Mouse (Mus musculus) CH12.LX (cell line): ENCODE results near the gene Nedd8. TPM values are rescaled to one million over a fixed set of nuclear protein-coding genes. Genes with fewer than 3 reads are reported as not detected.

Experiments used
- DNase-seq: peaks from one replicate; pipeline ENCODE4 v3.0.0-alpha.2; 2013; ENCODE audit errors: extremely low read depth
- H3K27ac ChIP-seq: 2 replicates; pipeline ENCODE4 v1.5.1; 2012; ENCODE audit warnings: low read depth, mild to moderate bottlenecking, control low read depth, moderate library complexity; ENCODE audit not compliant: insufficient read depth
- H3K27me3 ChIP-seq: replicated peaks from 2 replicates; pipeline ENCODE3; 2012; ENCODE audit warnings: inconsistent platforms
- H3K36me3 ChIP-seq, 2 experiments: replicated peaks in 1 of 2; 2 replicates each; pipeline versions ENCODE3 to v1.6.1; 2012; ENCODE audit warnings: inconsistent platforms in 1 of 2, low read length in 1 of 2, mild to moderate bottlenecking in 1 of 2, mixed read lengths in 1 of 2, moderate library complexity in 1 of 2; ENCODE audit not compliant: control insufficient read depth in 1 of 2, insufficient read depth in 1 of 2
- H3K4me1 ChIP-seq, 2 experiments: 2 replicates each; pipeline ENCODE4 v1.6.1; 2012; ENCODE audit warnings: inconsistent platforms in 1 of 2, moderate library complexity in 1 of 2; ENCODE audit not compliant: insufficient read depth in 2 of 2, control insufficient read depth in 1 of 2
- H3K4me2 ChIP-seq: 2 replicates; pipeline ENCODE4 v1.6.1; 2012; ENCODE audit warnings: low read depth, mild to moderate bottlenecking, control low read depth; ENCODE audit not compliant: poor library complexity, insufficient read depth, severe bottlenecking
- H3K4me3 ChIP-seq, 3 experiments: fragments of 150-350 bp in 1 of 3; sonication (generic) in 1 of 3; replicated peaks in 1 of 3; 2 replicates each; pipeline versions ENCODE3 to v1.5.1; 2011 to 2012; ENCODE audit warnings: low read depth in 2 of 3, low read length in 2 of 3, mild to moderate bottlenecking in 2 of 3, moderate library complexity in 2 of 3, control low read depth in 1 of 3, improper control_type of control experiment in 1 of 3, inconsistent platforms in 1 of 3, mixed read lengths in 1 of 3; ENCODE audit not compliant: poor library complexity in 1 of 3
- H3K79me2 ChIP-seq: replicated peaks from 2 replicates; pipeline ENCODE4 v1.6.1; 2012; ENCODE audit warnings: mild to moderate bottlenecking, moderate library complexity; ENCODE audit not compliant: control insufficient read depth, poor library complexity, insufficient read depth, severe bottlenecking; ENCODE audit errors: extremely low read depth
- H3K9ac ChIP-seq: 2 replicates; pipeline ENCODE4 v1.6.1; 2012; ENCODE audit warnings: low read depth, mild to moderate bottlenecking, control low read depth, moderate library complexity; ENCODE audit not compliant: insufficient read depth
- H3K9me3 ChIP-seq: replicated peaks from 2 replicates; pipeline ENCODE3; 2012; ENCODE audit warnings: low read length, inconsistent platforms, mixed read lengths
- BHLHE40 ChIP-seq: IDR thresholded peaks from 2 replicates; pipeline ENCODE4 v1.6.1; 2011; ENCODE audit warnings: mild to moderate bottlenecking, low read depth, low read length, improper control_type of control experiment
- CHD2 ChIP-seq: IDR thresholded peaks from 2 replicates; pipeline ENCODE4 v1.6.1; 2011; ENCODE audit warnings: low read length, improper control_type of control experiment
- CTCF ChIP-seq, 2 experiments: IDR thresholded peaks in 1 of 2; conservative IDR thresholded peaks in 1 of 2; 2 replicates each; pipeline ENCODE4 v1.5.1; 2011 to 2012; ENCODE audit warnings: low read depth in 2 of 2, low read length in 2 of 2, improper control_type of control experiment in 1 of 2, inconsistent platforms in 1 of 2, mild to moderate bottlenecking in 1 of 2, moderate library complexity in 1 of 2
- E2F4 ChIP-seq: IDR thresholded peaks from 2 replicates; pipeline ENCODE4 v1.6.1; 2011; ENCODE audit warnings: low read depth, low read length, improper control_type of control experiment; ENCODE audit not compliant: insufficient replicate concordance
- EP300 ChIP-seq: IDR thresholded peaks from 2 replicates; pipeline ENCODE4 v1.6.1; 2011; ENCODE audit warnings: low read length, improper control_type of control experiment
- ETS1 ChIP-seq: conservative IDR thresholded peaks from 2 replicates; pipeline ENCODE4 v1.6.1; 2012; ENCODE audit warnings: low read depth, mild to moderate bottlenecking, inconsistent platforms, low read length, improper control_type of control experiment, moderate library complexity
- GABPA ChIP-seq: IDR thresholded peaks from 2 replicates; pipeline ENCODE4 v1.6.1; 2012; ENCODE audit warnings: low read depth, low read length, improper control_type of control experiment, inconsistent platforms; ENCODE audit not compliant: insufficient replicate concordance
- HCFC1 ChIP-seq: IDR thresholded peaks from 2 replicates; pipeline ENCODE4 v1.6.1; 2012; ENCODE audit warnings: low read depth, mild to moderate bottlenecking, inconsistent platforms, low read length, improper control_type of control experiment
- IRF4 ChIP-seq: IDR thresholded peaks from 2 replicates; pipeline ENCODE4 v1.6.1; 2014; ENCODE audit warnings: low read depth, mild to moderate bottlenecking, inconsistent platforms, low read length, improper control_type of control experiment
- JUND ChIP-seq: conservative IDR thresholded peaks from 2 replicates; pipeline ENCODE4 v1.6.1; 2011; ENCODE audit warnings: low read depth, low read length, improper control_type of control experiment
- KAT2A ChIP-seq: IDR thresholded peaks from 2 replicates; pipeline ENCODE4 v1.6.1; 2012; ENCODE audit warnings: low read length, improper control_type of control experiment, inconsistent platforms; ENCODE audit not compliant: insufficient replicate concordance
- MAX ChIP-seq: IDR thresholded peaks from 2 replicates; pipeline ENCODE4 v1.6.1; 2011; ENCODE audit warnings: low read length, improper control_type of control experiment
- MAZ ChIP-seq: IDR thresholded peaks from 2 replicates; pipeline ENCODE4 v1.6.1; 2012; ENCODE audit warnings: low read depth, mild to moderate bottlenecking, inconsistent platforms, low read length, improper control_type of control experiment, moderate library complexity
- MEF2A ChIP-seq: IDR thresholded peaks from 2 replicates; pipeline ENCODE4 v1.6.1; 2014; ENCODE audit warnings: low read depth, mild to moderate bottlenecking, inconsistent platforms, low read length, improper control_type of control experiment, borderline replicate concordance
- MXI1 ChIP-seq: IDR thresholded peaks from 2 replicates; pipeline ENCODE4 v1.6.1; 2011; ENCODE audit warnings: mild to moderate bottlenecking, low read depth, low read length, improper control_type of control experiment
- MYC ChIP-seq: IDR thresholded peaks from 2 replicates; pipeline ENCODE4 v1.6.1; 2011; ENCODE audit warnings: low read depth, mild to moderate bottlenecking, improper control_type of control experiment, low read length
- NELFE ChIP-seq: IDR thresholded peaks from 2 replicates; pipeline ENCODE4 v1.6.1; 2011; ENCODE audit warnings: low read depth, low read length, improper control_type of control experiment
- NRF1 ChIP-seq: IDR thresholded peaks from 2 replicates; pipeline ENCODE4 v1.6.1; 2014; ENCODE audit warnings: low read depth, mild to moderate bottlenecking, inconsistent platforms, low read length, improper control_type of control experiment, moderate library complexity
- PAX5 ChIP-seq: IDR thresholded peaks from 2 replicates; pipeline ENCODE4 v1.6.1; 2012; ENCODE audit warnings: low read length, inconsistent platforms, mixed read lengths
- POLR2AphosphoS2 ChIP-seq: IDR thresholded peaks from 2 replicates; pipeline ENCODE4 v1.6.1; 2011; ENCODE audit warnings: low read depth, low read length, improper control_type of control experiment
- RAD21 ChIP-seq: IDR thresholded peaks from 2 replicates; pipeline ENCODE4 v1.6.1; 2011; ENCODE audit warnings: low read depth, mild to moderate bottlenecking, low read length, improper control_type of control experiment, moderate library complexity
- RCOR1 ChIP-seq: conservative IDR thresholded peaks from 2 replicates; pipeline ENCODE4 v1.6.1; 2012; ENCODE audit warnings: low read depth, mild to moderate bottlenecking, inconsistent platforms, low read length, improper control_type of control experiment
- SIN3A ChIP-seq: IDR thresholded peaks from 2 replicates; pipeline ENCODE4 v1.6.1; 2012; ENCODE audit warnings: low read length, improper control_type of control experiment, inconsistent platforms
- SMC3 ChIP-seq: IDR thresholded peaks from 2 replicates; pipeline ENCODE4 v1.6.1; 2011; ENCODE audit warnings: low read depth, low read length, improper control_type of control experiment
- TCF12 ChIP-seq: IDR thresholded peaks from 2 replicates; pipeline ENCODE4 v1.6.1; 2014; ENCODE audit warnings: low read depth, mild to moderate bottlenecking, inconsistent platforms, low read length, improper control_type of control experiment
- UBTF ChIP-seq: IDR thresholded peaks from 2 replicates; pipeline ENCODE4 v1.6.1; 2012; ENCODE audit warnings: low read depth, mild to moderate bottlenecking, inconsistent platforms, low read length, improper control_type of control experiment, moderate library complexity
- USF1 ChIP-seq: IDR thresholded peaks from 2 replicates; pipeline ENCODE4 v1.6.1; 2014; ENCODE audit warnings: low read depth, mild to moderate bottlenecking, inconsistent platforms, low read length, improper control_type of control experiment
- USF2 ChIP-seq: conservative IDR thresholded peaks from 2 replicates; pipeline ENCODE4 v1.6.1; 2011; ENCODE audit warnings: low read depth, low read length, improper control_type of control experiment
- ZKSCAN1 ChIP-seq: IDR thresholded peaks from 2 replicates; pipeline ENCODE4 v1.6.1; 2012; ENCODE audit warnings: low read depth, inconsistent platforms, low read length, improper control_type of control experiment, borderline replicate concordance
- ZMIZ1 ChIP-seq: IDR thresholded peaks from 2 replicates; pipeline ENCODE4 v1.6.1; 2012; ENCODE audit warnings: low read depth, mild to moderate bottlenecking, inconsistent platforms, low read length, improper control_type of control experiment
- dilution Hi-C: fragments of 300-500 bp; cut with MboI; formaldehyde crosslinking; loops from 2 replicates; pipeline ENCODE4 v1.14.3; 2020; ENCODE audit warnings: low sequenced_read_pairs; ENCODE audit not compliant: extremely low pct_unique_long_range_greater_than_20kb, extremely low pct_ligation_motif_present
- in situ Hi-C: fragments of 300-500 bp; cut with MboI; formaldehyde crosslinking; loops from 3 replicates; pipeline ENCODE4 v1.14.3; 2019; ENCODE audit warnings: low sequenced_read_pairs, low pct_ligation_motif_present, low pct_unique_long_range_greater_than_20kb, mixed read lengths
- polyA plus RNA-seq: library from polyadenylated mRNA; unstranded; fragments of >175 nt; gene quantifications from 2 replicates; pipeline ENCODE4 v1.2.1, GENCODE M21; 2012; ENCODE audit warnings: low read depth; ENCODE audit not compliant: insufficient read length
- total RNA-seq, 2 experiments: library from RNA; depleted of rRNA; stranded (reverse); fragments of 300-350 nt in 1 of 2; fragments of >200 nt in 1 of 2; gene quantifications; 2 replicates each; pipeline ENCODE4 v1.2.3; 2012 to 2014

Gene Nedd8
- total and polyA plus RNA-seq, 3 experiments: 276 to 513 (median 378) TPM

- Histone ChIP-seq H3K4me3 (peak overlapping the region; percentile 77 to 85 (median 79)), H3K79me2 (no peaks in the 10 kb centered on the region), H3K27me3 (no peaks in the 10 kb centered on the region), H3K9me3 (no peaks in the 10 kb centered on the region), H3K4me1 (peaks cover 5 to 45% of the 10 kb centered on the region in 2 experiments), H3K4me2 (peak overlapping the region; percentile 95), H3K9ac (peak overlapping the region; percentile 34; the same call in 1 of the 2 replicates), H3K27ac (no peak overlapping the region), H3K36me3 (peaks cover 29 to 35% of the 10 kb centered on the region in 2 experiments)
- no peak for TF ChIP-seq NELFE
- no peak for TF ChIP-seq NRF1
- no peak for TF ChIP-seq HCFC1
- no peak for TF ChIP-seq ETS1
- no peak for TF ChIP-seq USF1
- no peak for TF ChIP-seq E2F4
- no peak for TF ChIP-seq USF2
- dilution Hi-C loops: no loop called here
- in situ Hi-C loops: loop anchor here (5.0 kb wide), 1 partner anchor 70 kb away; no protein-coding TSS in a partner anchor
- no peak for DNase-seq
These were observed 10.2 kb upstream of the Nedd8 start for GRCm38 (mm10) chr14:55682118-55682493.

- no peaks in the 10 kb centered on the region for H3K9me3 ChIP-seq
- H3K4me3 ChIP-seq: peak within 1 kb of the TSS; percentile 77 to 85 (median 79)
- H3K4me1 ChIP-seq: peaks cover 5 to 52% of the 10 kb centered on the region in 2 experiments
- H3K27ac ChIP-seq: peak within 1 kb of the TSS; percentile 56
- no peaks in the 10 kb centered on the region for H3K27me3 ChIP-seq
- H3K79me2 ChIP-seq: no peaks in the 10 kb centered on the region
- peak within 1 kb of the TSS; percentile 62 for H3K9ac ChIP-seq
- in situ Hi-C loops (loop anchor here (5.0 kb wide), 1 partner anchor 71 kb away; no protein-coding TSS in a partner anchor), dilution Hi-C loops (no loop called here)
- H3K4me2 ChIP-seq: peak within 1 kb of the TSS; percentile 95
- DNase-seq: peak; percentile 95
- H3K36me3 ChIP-seq: peaks cover 35 to 42% of the 10 kb centered on the region in 2 experiments
- TF ChIP-seq UBTF (no peak; the same call in 1 of the 2 replicates), GABPA (peak; percentile 100), TCF12 (peak; percentile 72), CHD2 (peak; percentile 73; the same call in 1 of the 2 replicates), SMC3 (peak; percentile 76), MAZ (peak; percentile 84), E2F4 (peak; percentile 92; the same call in 1 of the 2 replicates), POLR2AphosphoS2 (no peak; the same call in 1 of the 2 replicates), RAD21 (peak; percentile 77), JUND (peak; percentile 71), ZKSCAN1 (no peak; the same call in 1 of the 2 replicates), PAX5 (no peak), EP300 (peak; percentile 37; the same call in 1 of the 2 replicates), RCOR1 (peak; percentile 80), ZMIZ1 (peak; percentile 81), MXI1 (peak; percentile 85), NELFE (peak; percentile 91), KAT2A (peak; percentile 82; the same call in 1 of the 2 replicates), MEF2A (peak; percentile 80), IRF4 (peak; percentile 84), SIN3A (peak; percentile 94), MAX (peak; percentile 79), BHLHE40 (peak; percentile 53; the same call in 1 of the 2 replicates), CTCF (conservative IDR thresholded peaks at IDR 0.05 in 1 of 2, IDR thresholded peaks at IDR 0.05 in 1 of 2; ENCODE audit: low read depth in 2 of 2, low read length in 2 of 2) (peak; percentile 48 to 86), MYC (no peak)
These were observed 9.5 kb upstream of the Nedd8 start, which contains the start of gene Tinf2 for GRCm38 (mm10) chr14:55681160-55682117. Gene Tinf2, minus strand, starts transcription at chr14:55681820.
